Mouse (Mus musculus) left cerebral cortex, postnatal 25 days (tissue): ENCODE data around the gene Bcl2l10. TPM values are rescaled to one million over a fixed set of nuclear protein-coding genes. Genes with fewer than 3 reads are reported as not detected.
"Not testable (repeated sequence)": the region's sequence is repeated elsewhere in the genome, so short reads cannot be mapped to it uniquely, and the experiment has no call there.

Source experiments
- DNase-seq, 2 experiments: peaks; one replicate each; pipeline ENCODE4 v3.0.0; 2022; ENCODE audit warnings: low spot score in 2 of 2, mixed read lengths in 1 of 2
- intact Hi-C: fragments of 180-260 bp; cut with DNase I; formaldehyde crosslinking; loops from one replicate; pipeline ENCODE4 v1.15.1; 2025
- total RNA-seq, 2 experiments: library from RNA; stranded (reverse); gene quantifications; 2 replicates each; pipeline ENCODE4 v1.2.3; 2021

Gene Bcl2l10
- total RNA-seq, 2 experiments from 2014 or later: not detected

GRCm38 (mm10) chr9:75330821-75331220 lies 16.7 kb upstream of the Bcl2l10 start:
- peak in 1 of 2 experiments; percentile 89 for DNase-seq
- intact Hi-C loops: no loop called here

GRCm38 (mm10) chr9:75334440-75334839 lies 13.1 kb upstream of the Bcl2l10 start:
- DNase-seq: no peak
- intact Hi-C loops: no loop called here

GRCm38 (mm10) chr9:75338016-75338415 lies 9.5 kb upstream of the Bcl2l10 start:
- DNase-seq: peak; percentile 70 to 97
- intact Hi-C loops: loop anchor here (1.0 kb wide), 1 partner anchor 71 kb away; no protein-coding TSS in a partner anchor

GRCm38 (mm10) chr9:75342433-75342832 lies 5.1 kb upstream of the Bcl2l10 start:
- intact Hi-C loops: loop anchor here (10.0 kb wide), 1 partner anchor 938 kb away; no protein-coding TSS in a partner anchor
- DNase-seq: no peak

GRCm38 (mm10) chr9:75348066-75348465 lies 508 bp downstream of the Bcl2l10 start:
- intact Hi-C loops: loop anchor here (10.0 kb wide), 1 partner anchor 943 kb away; no protein-coding TSS in a partner anchor
- DNase-seq: no peak

- intact Hi-C loops: loop anchor here (10.0 kb wide), 1 partner anchor 944 kb away; no protein-coding TSS in a partner anchor
- DNase-seq: no peak
Observed at GRCm38 (mm10) chr9:75348641-75349040, 1.1 kb downstream of the Bcl2l10 start.

- peak; percentile 35 to 70 for DNase-seq
Observed at GRCm38 (mm10) chr9:75353094-75353493, 5.5 kb downstream of the Bcl2l10 start.

GRCm38 (mm10) chr9:75355783-75356182 lies 8.2 kb downstream of the Bcl2l10 start:
- DNase-seq: no peak
- intact Hi-C loops: no loop called here

More at GRCm38 (mm10) chr9:75353094-75353493, 5.5 kb downstream of the Bcl2l10 start:
- intact Hi-C loops: no loop called here

- DNase-seq: peak; percentile 49 to 88
- intact Hi-C loops: no loop called here
Observed at GRCm38 (mm10) chr9:75357087-75357654, 9.6 kb downstream of the Bcl2l10 start.

- DNase-seq: peak; percentile 28 to 41
- intact Hi-C loops: loop anchor here (2.0 to 5.0 kb wide), 2 partner anchors 73 to 156 kb away; no protein-coding TSS in a partner anchor
Observed at GRCm38 (mm10) chr9:75361699-75362098, 14.1 kb downstream of the Bcl2l10 start.

- DNase-seq: no peak
- intact Hi-C loops: loop anchor here (5.0 kb wide), 1 partner anchor 155 kb away; no protein-coding TSS in a partner anchor
Observed at GRCm38 (mm10) chr9:75362201-75362600, 14.6 kb downstream of the Bcl2l10 start.

GRCm38 (mm10) chr9:75363001-75363400 lies 15.4 kb downstream of the Bcl2l10 start:
- intact Hi-C loops: loop anchor here (5.0 kb wide), 1 partner anchor 154 kb away; no protein-coding TSS in a partner anchor
- DNase-seq: no peak

GRCm38 (mm10) chr9:75363702-75364101 lies 16.1 kb downstream of the Bcl2l10 start:
- not testable (repeated sequence) for DNase-seq
- intact Hi-C loops: loop anchor here (5.0 kb wide), 1 partner anchor 154 kb away; no protein-coding TSS in a partner anchor

- DNase-seq: no peak
- intact Hi-C loops: no loop called here
Observed at GRCm38 (mm10) chr9:75365195-75365594, 17.6 kb downstream of the Bcl2l10 start.

GRCm38 (mm10) chr9:75366191-75366590 lies 18.6 kb downstream of the Bcl2l10 start:
- intact Hi-C loops: no loop called here
- no peak for DNase-seq

- no peak for DNase-seq
- intact Hi-C loops: no loop called here
Observed at GRCm38 (mm10) chr9:75368779-75369178, 21.2 kb downstream of the Bcl2l10 start.

- no peak for DNase-seq
- intact Hi-C loops: no loop called here
Observed at GRCm38 (mm10) chr9:75375606-75376005, 28.0 kb downstream of the Bcl2l10 start.

GRCm38 (mm10) chr9:75376428-75376827 lies 28.9 kb downstream of the Bcl2l10 start:
- intact Hi-C loops: no loop called here
- no peak for DNase-seq

GRCm38 (mm10) chr9:75378774-75379173 lies 31.2 kb downstream of the Bcl2l10 start:
- intact Hi-C loops: no loop called here

GRCm38 (mm10) chr9:75382825-75383224 lies 35.3 kb downstream of the Bcl2l10 start:
- intact Hi-C loops: no loop called here
- no peak for DNase-seq

More at GRCm38 (mm10) chr9:75378774-75379173, 31.2 kb downstream of the Bcl2l10 start:
- no peak for DNase-seq

- intact Hi-C loops: no loop called here
- no peak for DNase-seq
Observed at GRCm38 (mm10) chr9:75383785-75384184, 36.2 kb downstream of the Bcl2l10 start.
